9 mouse cellular contexts compared by ENCODE assay signal in the genomic region with DNA sequence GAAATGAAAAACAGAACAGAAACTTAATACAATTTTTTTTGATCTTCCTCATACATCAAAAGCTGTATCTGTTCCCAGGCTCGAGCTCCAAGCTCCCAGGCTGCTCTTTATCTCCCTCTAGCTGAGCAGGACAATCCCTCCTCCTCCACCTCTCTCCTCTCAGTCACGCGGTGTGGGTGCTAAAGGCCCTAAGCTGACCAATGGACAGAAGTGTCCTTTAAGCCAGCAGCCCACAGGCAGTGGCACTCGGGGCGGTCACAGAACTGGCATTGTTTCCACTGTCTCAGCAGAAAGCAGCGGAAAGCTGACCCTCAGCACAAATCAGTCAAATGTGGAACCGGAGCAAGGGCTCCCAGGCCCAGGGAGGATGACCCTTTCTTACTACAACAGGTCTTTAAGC. TPM values are rescaled to one million over a fixed set of nuclear protein-coding genes. Genes with fewer than 3 reads are reported as not detected.
DNase-seq lines count a peak whose midpoint lies in the region; ATAC-seq and TF ChIP-seq lines count a peak whose summit lies in the region.
"Had no signal": no experiment of that assay in that cellular context is flagged by ENCODE, and none has a peak within 500 bp of the region (broad histone marks: within the 10 kb centered on the region; RNA-seq: fewer than 3 reads in every experiment).

No protein-coding gene starts in this region.

- peak; percentile 6 for DNase-seq in hindbrain, postnatal 0 days (ENCODE audit: low spot score)
- peak; percentile 32 to 55 for DNase-seq in frontal cortex, postnatal 10 days (ENCODE audit: low spot score in 2 of 2)
- DNase-seq in midbrain, embryonic 11.5 days (ENCODE audit: low spot score, missing footprints), result no peak
- no peak for DNase-seq in forebrain, embryonic 14.5 days (ENCODE audit: low spot score)
- DNase-seq in lung, postnatal 14 days, result no peak

- WGBS in hindbrain, postnatal 0 days, result 53% methylated on average over 7 of the region's 7 CpGs
- WGBS in hindbrain, embryonic 12.5 days, result 58% methylated on average over 7 of the region's 7 CpGs
- WGBS in kidney, embryonic 14.5 days, result 51% methylated on average over 7 of the region's 7 CpGs
- WGBS in neural tube, embryonic 14.5 days, result 59% methylated on average over 7 of the region's 7 CpGs
- WGBS in midbrain, embryonic 11.5 days, result 60% methylated on average over 7 of the region's 7 CpGs
- 71% methylated on average over 7 of the region's 7 CpGs for WGBS in forebrain, embryonic 14.5 days

- TF ChIP-seq CTCF in hindbrain, postnatal 0 days (IDR thresholded peaks at IDR 0.05; ENCODE audit: low read depth), result 0 out of 2 replicates have a peak, but pooled peaks have one; percentile 25

- no peaks in the 10 kb centered on the region for H3K9me3 ChIP-seq in hindbrain, postnatal 0 days (ENCODE audit: low read length)
- H3K9me3 ChIP-seq in hindbrain, embryonic 12.5 days (replicated peaks), result no peaks in the 10 kb centered on the region
- no peaks in the 10 kb centered on the region for H3K9me3 ChIP-seq in kidney, embryonic 14.5 days (ENCODE audit: control insufficient read depth, low read length)
- no peaks in the 10 kb centered on the region for H3K9me3 ChIP-seq in neural tube, embryonic 14.5 days (ENCODE audit: control insufficient read depth, low read length)
- no peaks in the 10 kb centered on the region for H3K9me3 ChIP-seq in midbrain, embryonic 11.5 days (ENCODE audit: control insufficient read depth, low read length)
- no peaks in the 10 kb centered on the region for H3K9me3 ChIP-seq in forebrain, embryonic 14.5 days (replicated peaks; ENCODE audit: control insufficient read depth, low read length)
- H3K9me3 ChIP-seq: midbrain, embryonic 12.5 days had no signal

- no peak; the same call in 1 of the 2 replicates for ATAC-seq in hindbrain, postnatal 0 days
- ATAC-seq in hindbrain, embryonic 12.5 days (ENCODE audit: low FRiP score), result no peak
- peak; percentile 73; the same call in 1 of the 2 replicates for ATAC-seq in kidney, embryonic 14.5 days (ENCODE audit: low FRiP score, low TSS enrichment)
- peak; percentile 44; the same call in 1 of the 2 replicates for ATAC-seq in neural tube, embryonic 14.5 days (ENCODE audit: low read depth)
- ATAC-seq in midbrain, embryonic 11.5 days (ENCODE audit: low FRiP score), result no peak
- ATAC-seq in forebrain, embryonic 14.5 days, result no peak

- no peaks in the 10 kb centered on the region for H3K4me1 ChIP-seq in hindbrain, postnatal 0 days (ENCODE audit: insufficient read depth, low read length)
- H3K4me1 ChIP-seq in hindbrain, embryonic 12.5 days, result no peaks in the 10 kb centered on the region
- H3K4me1 ChIP-seq in kidney, embryonic 14.5 days (ENCODE audit: control insufficient read depth, insufficient read depth, low read length), result no peaks in the 10 kb centered on the region
- no peaks in the 10 kb centered on the region for H3K4me1 ChIP-seq in neural tube, embryonic 14.5 days (ENCODE audit: control insufficient read depth, insufficient read depth, low read length)
- no peaks in the 10 kb centered on the region for H3K4me1 ChIP-seq in midbrain, embryonic 11.5 days (ENCODE audit: control insufficient read depth, insufficient read depth, low read length)
- no peaks in the 10 kb centered on the region for H3K4me1 ChIP-seq in forebrain, embryonic 14.5 days (ENCODE audit: control insufficient read depth, insufficient read depth, low read length)
- H3K4me1 ChIP-seq: midbrain, embryonic 12.5 days had no signal

- H3K36me3 ChIP-seq in hindbrain, postnatal 0 days (ENCODE audit: insufficient read depth, low read length), result peaks cover 26% of the 10 kb centered on the region
- peaks cover 59% of the 10 kb centered on the region for H3K36me3 ChIP-seq in hindbrain, embryonic 12.5 days
- peaks cover 51% of the 10 kb centered on the region for H3K36me3 ChIP-seq in kidney, embryonic 14.5 days (ENCODE audit: control insufficient read depth, insufficient read depth, low read length)
- peaks cover 33% of the 10 kb centered on the region for H3K36me3 ChIP-seq in neural tube, embryonic 14.5 days (ENCODE audit: control insufficient read depth, insufficient read depth, low read length)
- H3K36me3 ChIP-seq in midbrain, embryonic 11.5 days (ENCODE audit: control insufficient read depth, insufficient read depth, low read length), result peaks cover 15% of the 10 kb centered on the region
- peaks cover 55% of the 10 kb centered on the region for H3K36me3 ChIP-seq in forebrain, embryonic 14.5 days (ENCODE audit: control insufficient read depth, insufficient read depth, low read length)

- H3K27ac ChIP-seq in hindbrain, postnatal 0 days, result no peak overlapping the region
- H3K27ac ChIP-seq in hindbrain, embryonic 12.5 days, result no peak overlapping the region
- no peak overlapping the region for H3K27ac ChIP-seq in kidney, embryonic 14.5 days (ENCODE audit: low read depth, low read length)
- H3K27ac ChIP-seq in neural tube, embryonic 14.5 days (ENCODE audit: low read depth, low read length), result no peak overlapping the region
- no peak overlapping the region for H3K27ac ChIP-seq in midbrain, embryonic 11.5 days (ENCODE audit: low read depth, low read length)
- H3K27ac ChIP-seq in forebrain, embryonic 14.5 days (ENCODE audit: low read depth, low read length), result no peak overlapping the region
- H3K27ac ChIP-seq: midbrain, embryonic 12.5 days had no signal

- no peaks in the 10 kb centered on the region for H3K27me3 ChIP-seq in hindbrain, postnatal 0 days (ENCODE audit: insufficient read depth, low read length)
- H3K27me3 ChIP-seq in hindbrain, embryonic 12.5 days, result no peaks in the 10 kb centered on the region
- H3K27me3 ChIP-seq in kidney, embryonic 14.5 days (ENCODE audit: control insufficient read depth, insufficient read depth, low read length), result no peaks in the 10 kb centered on the region
- no peaks in the 10 kb centered on the region for H3K27me3 ChIP-seq in neural tube, embryonic 14.5 days (ENCODE audit: control insufficient read depth, insufficient read depth, low read length)
- H3K27me3 ChIP-seq in midbrain, embryonic 11.5 days (ENCODE audit: control insufficient read depth, insufficient read depth, low read length), result no peaks in the 10 kb centered on the region
- H3K27me3 ChIP-seq in forebrain, embryonic 14.5 days (replicated peaks; ENCODE audit: control insufficient read depth, insufficient read depth, low read length), result no peaks in the 10 kb centered on the region
- H3K27me3 ChIP-seq: midbrain, embryonic 12.5 days had no signal

- no peak overlapping the region for H3K4me3 ChIP-seq in hindbrain, postnatal 0 days (ENCODE audit: low read length)
- H3K4me3 ChIP-seq in hindbrain, embryonic 12.5 days, result no peak overlapping the region
- no peak overlapping the region for H3K4me3 ChIP-seq in kidney, embryonic 14.5 days (ENCODE audit: low read length)
- no peak overlapping the region for H3K4me3 ChIP-seq in neural tube, embryonic 14.5 days (ENCODE audit: low read depth, low read length)
- no peak overlapping the region for H3K4me3 ChIP-seq in midbrain, embryonic 11.5 days (ENCODE audit: low read depth, low read length)
- no peak overlapping the region for H3K4me3 ChIP-seq in forebrain, embryonic 14.5 days (ENCODE audit: low read depth, low read length)
- H3K4me3 ChIP-seq: midbrain, embryonic 12.5 days had no signal

- H3K9ac ChIP-seq in hindbrain, postnatal 0 days (replicated peaks; ENCODE audit: low read length), result no peak overlapping the region
- H3K9ac ChIP-seq in hindbrain, embryonic 12.5 days, result no peak overlapping the region
- H3K9ac ChIP-seq in kidney, embryonic 14.5 days (ENCODE audit: low read depth, low read length), result no peak overlapping the region
- H3K9ac ChIP-seq in neural tube, embryonic 14.5 days (replicated peaks; ENCODE audit: low read depth, low read length), result no peak overlapping the region
- no peak overlapping the region for H3K9ac ChIP-seq in midbrain, embryonic 11.5 days (ENCODE audit: low read length)
- H3K9ac ChIP-seq in forebrain, embryonic 14.5 days (ENCODE audit: low read length), result no peak overlapping the region
- H3K9ac ChIP-seq: midbrain, embryonic 12.5 days had no signal

- no peak overlapping the region for H3K4me2 ChIP-seq in hindbrain, postnatal 0 days (ENCODE audit: low read depth, low read length)
- no peak overlapping the region for H3K4me2 ChIP-seq in hindbrain, embryonic 12.5 days (replicated peaks)
- H3K4me2 ChIP-seq in kidney, embryonic 14.5 days (replicated peaks; ENCODE audit: low read depth, low read length), result no peak overlapping the region
- H3K4me2 ChIP-seq in neural tube, embryonic 14.5 days (ENCODE audit: low read depth, low read length), result no peak overlapping the region
- H3K4me2 ChIP-seq in midbrain, embryonic 11.5 days, result no peak overlapping the region
- no peak overlapping the region for H3K4me2 ChIP-seq in forebrain, embryonic 14.5 days (ENCODE audit: low read length)
- H3K4me2 ChIP-seq: midbrain, embryonic 12.5 days had no signal

RNA-seq across cellular contexts. Expression of a gene that starts 15.5 kb away (rescaled TPM):
- total RNA-seq in hindbrain, postnatal 0 days (2014; rRNA removed), result 2.7 and 6.7 TPM in 2 replicates
- 12.2 and 15.3 TPM in 2 replicates for polyA plus RNA-seq in hindbrain, postnatal 0 days (2015; fragmentation: Nextera tagmentation; extraction: Ambion mirVana)
- polyA plus RNA-seq in hindbrain, embryonic 12.5 days (2016; fragmentation: Nextera tagmentation; extraction: Ambion mirVana), result 9.8 and 14.1 TPM in 2 replicates
- 2.9 and 3.8 TPM in 2 replicates for polyA plus RNA-seq in kidney, embryonic 14.5 days (2014; fragmentation: Nextera tagmentation; extraction: Ambion mirVana)
- 2.4 and 5.0 TPM in 2 replicates for polyA plus RNA-seq in neural tube, embryonic 14.5 days (2014; fragmentation: Nextera tagmentation; extraction: Ambion mirVana)
- polyA plus RNA-seq in midbrain, embryonic 11.5 days (2014; fragmentation: Nextera tagmentation; extraction: Ambion mirVana), result 1.7 and 2.4 TPM in 2 replicates
- polyA plus RNA-seq in forebrain, embryonic 14.5 days (2014; fragmentation: Nextera tagmentation; extraction: Ambion mirVana), result 7.2 and 8.8 TPM in 2 replicates

RNA-seq across cellular contexts. Expression of a gene that starts 21.2 kb away (rescaled TPM):
- 227 and 243 TPM in 2 replicates for total RNA-seq in hindbrain, postnatal 0 days (2014; rRNA removed)
- polyA plus RNA-seq in hindbrain, postnatal 0 days (2015; fragmentation: Nextera tagmentation; extraction: Ambion mirVana), result 309 and 320 TPM in 2 replicates
- polyA plus RNA-seq in hindbrain, embryonic 12.5 days (2016; fragmentation: Nextera tagmentation; extraction: Ambion mirVana), result 214 and 218 TPM in 2 replicates
- 291 and 322 TPM in 2 replicates for polyA plus RNA-seq in kidney, embryonic 14.5 days (2014; fragmentation: Nextera tagmentation; extraction: Ambion mirVana)
- 297 and 334 TPM in 2 replicates for polyA plus RNA-seq in neural tube, embryonic 14.5 days (2014; fragmentation: Nextera tagmentation; extraction: Ambion mirVana)
- 291 and 314 TPM in 2 replicates for polyA plus RNA-seq in midbrain, embryonic 11.5 days (2014; fragmentation: Nextera tagmentation; extraction: Ambion mirVana)
- 301 and 310 TPM in 2 replicates for polyA plus RNA-seq in forebrain, embryonic 14.5 days (2014; fragmentation: Nextera tagmentation; extraction: Ambion mirVana)

RNA-seq across cellular contexts. Expression of a gene that starts 21.3 kb away (rescaled TPM):
- 4.8 and 5.5 TPM in 2 replicates for total RNA-seq in hindbrain, postnatal 0 days (2014; rRNA removed)
- polyA plus RNA-seq in hindbrain, postnatal 0 days (2015; fragmentation: Nextera tagmentation; extraction: Ambion mirVana), result 5.1 and 5.9 TPM in 2 replicates
- 2.4 and 4.2 TPM in 2 replicates for polyA plus RNA-seq in hindbrain, embryonic 12.5 days (2016; fragmentation: Nextera tagmentation; extraction: Ambion mirVana)
- polyA plus RNA-seq in kidney, embryonic 14.5 days (2014; fragmentation: Nextera tagmentation; extraction: Ambion mirVana), result 0.24 TPM in 1 of 2 replicates, not detected in the other
- 11.8 TPM in 1 of 2 replicates, not detected in the other for polyA plus RNA-seq in neural tube, embryonic 14.5 days (2014; fragmentation: Nextera tagmentation; extraction: Ambion mirVana)
- polyA plus RNA-seq in midbrain, embryonic 11.5 days (2014; fragmentation: Nextera tagmentation; extraction: Ambion mirVana), result 0.12 TPM in 2 replicates
- polyA plus RNA-seq in forebrain, embryonic 14.5 days (2014; fragmentation: Nextera tagmentation; extraction: Ambion mirVana), result 0.09 and 0.22 TPM in 2 replicates

Comparison
In these comparisons a context has a peak if more than half of its experiments do, and no peak if none do; other contexts are left out.
1. ATAC-seq: peak in kidney, embryonic 14.5 days (single experiment) and neural tube, embryonic 14.5 days (single experiment); none in hindbrain, postnatal 0 days (single experiment), hindbrain, embryonic 12.5 days (single experiment), midbrain, embryonic 11.5 days (single experiment) and forebrain, embryonic 14.5 days (single experiment).
2. DNase-seq: peak in hindbrain, postnatal 0 days (single experiment) and frontal cortex, postnatal 10 days (2 of 2); none in midbrain, embryonic 11.5 days (single experiment), forebrain, embryonic 14.5 days (single experiment) and lung, postnatal 14 days (single experiment).